Mouse (Mus musculus) ES-E14 (cell line): ENCODE data around the gene Olfr640. TPM values are rescaled to one million over a fixed set of nuclear protein-coding genes. Genes with fewer than 3 reads are reported as not detected.

ENCODE experiments used
- DNase-seq: peaks from one replicate; pipeline ENCODE4 v3.0.0-alpha.2; 2013; ENCODE audit warnings: low read depth, low spot score
- H3K27ac ChIP-seq: 2 replicates; pipeline ENCODE4 v1.5.1; 2012; ENCODE audit warnings: low read depth, mild to moderate bottlenecking, low read length, moderate library complexity, mixed read lengths; ENCODE audit not compliant: poor library complexity, insufficient read depth, severe bottlenecking
- H3K36me3 ChIP-seq: 2 replicates; pipeline ENCODE4 v1.6.1; 2012; ENCODE audit warnings: mild to moderate bottlenecking, low read length, moderate library complexity, mixed read lengths; ENCODE audit not compliant: control insufficient read depth, poor library complexity, insufficient read depth, severe bottlenecking
- H3K4me1 ChIP-seq, 2 experiments: fragments of 150-350 bp in 1 of 2; sonication (generic) in 1 of 2; 2 replicates each; pipeline ENCODE4 v1.6.1; 2012; ENCODE audit warnings: low read length in 2 of 2, mild to moderate bottlenecking in 1 of 2, mixed read lengths in 1 of 2; ENCODE audit not compliant: control insufficient read depth in 2 of 2, insufficient read depth in 2 of 2, poor library complexity in 1 of 2
- H3K4me3 ChIP-seq, 2 experiments: fragments of 150-350 bp in 1 of 2; sonication (generic) in 1 of 2; 2 replicates each; pipeline ENCODE4 v1.5.1; 2012; ENCODE audit warnings: low read length in 2 of 2, low read depth in 1 of 2, mild to moderate bottlenecking in 1 of 2, mixed read lengths in 1 of 2; ENCODE audit not compliant: insufficient read depth in 1 of 2, poor library complexity in 1 of 2, severe bottlenecking in 1 of 2
- H3K9ac ChIP-seq: 2 replicates; pipeline ENCODE4 v1.6.1; 2012; ENCODE audit warnings: low read depth, mild to moderate bottlenecking, low read length, mixed read lengths; ENCODE audit not compliant: poor library complexity, insufficient read depth, severe bottlenecking
- H3K9me3 ChIP-seq: fragments of 150-350 bp; sonication (generic); 2 replicates; pipeline ENCODE4 v1.6.1; 2012; ENCODE audit warnings: low read depth, mild to moderate bottlenecking, low read length; ENCODE audit not compliant: control insufficient read depth, insufficient read depth
- CHD2 ChIP-seq: IDR thresholded peaks from 2 replicates; pipeline ENCODE4 v1.6.1; 2014; ENCODE audit warnings: mild to moderate bottlenecking, low read depth, low read length, inconsistent platforms
- HCFC1 ChIP-seq: IDR thresholded peaks from 2 replicates; pipeline ENCODE4 v1.6.1; 2012; ENCODE audit warnings: low read length, inconsistent platforms, borderline replicate concordance; ENCODE audit not compliant: insufficient read depth
- MAFK ChIP-seq: IDR thresholded peaks from 2 replicates; pipeline ENCODE4 v1.6.1; 2014; ENCODE audit warnings: mild to moderate bottlenecking, low read depth, low read length, inconsistent platforms; ENCODE audit not compliant: insufficient read depth
- ZC3H11A ChIP-seq: IDR thresholded peaks from 2 replicates; pipeline ENCODE4 v1.6.1; 2012; ENCODE audit warnings: low read depth, mild to moderate bottlenecking, inconsistent platforms, low read length, borderline replicate concordance
- ZNF384 ChIP-seq: IDR thresholded peaks from 2 replicates; pipeline ENCODE4 v1.6.1; 2012; ENCODE audit warnings: low read depth, low read length, inconsistent platforms
- in situ Hi-C, 2 experiments: fragments of 600-800 bp; cut with MboI; formaldehyde crosslinking; loops; one replicate each; pipeline ENCODE4 v1.15.1; 2025; ENCODE audit warnings: low sequenced_read_pairs in 2 of 2, inconsistent platforms in 1 of 2; ENCODE audit not compliant: unreplicated experiment in 2 of 2
- total RNA-seq: library from RNA; depleted of rRNA; stranded (reverse); fragments of 300-350 nt; gene quantifications from 2 replicates; pipeline ENCODE4 v1.2.3, GENCODE M21; 2012; rRNA removed

Gene Olfr640
- total RNA-seq = not detected in 2 replicates

DNA sequence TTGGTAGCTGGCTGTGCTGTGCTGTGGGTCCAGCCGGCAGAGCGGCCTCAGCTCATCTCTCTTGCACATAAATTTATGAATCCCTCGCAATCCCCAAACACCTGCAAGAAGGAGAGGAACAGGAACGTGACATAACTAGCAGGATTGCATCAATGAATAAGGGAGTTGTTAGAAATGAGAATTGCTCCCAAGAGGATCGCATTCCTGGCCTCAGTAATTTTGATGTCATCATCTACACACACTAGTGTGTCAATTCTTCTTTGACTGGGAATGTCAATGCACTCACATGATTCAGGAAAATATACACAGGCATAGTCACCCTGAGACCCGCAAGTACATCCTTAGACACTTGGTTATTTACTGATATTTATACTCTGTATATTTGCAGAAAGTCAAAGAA lies at the start of gene Olfr640:
Olfr640 (minus strand) TSS at position 101 of the 400 bp plus-strand sequence.
- no peak within 1 kb of the TSS for H3K4me3 ChIP-seq
- no peak for DNase-seq
- H3K9ac ChIP-seq = no peak within 1 kb of the TSS
- no peak for TF ChIP-seq MAFK
- no peak for TF ChIP-seq HCFC1
- no peak for TF ChIP-seq ZNF384
- no peak for TF ChIP-seq CHD2
- no peak for TF ChIP-seq ZC3H11A
- H3K36me3 ChIP-seq = no peaks in the 10 kb centered on the region
- no peaks in the 10 kb centered on the region for H3K9me3 ChIP-seq
- H3K27ac ChIP-seq = no peak within 1 kb of the TSS
- no peaks in the 10 kb centered on the region for H3K4me1 ChIP-seq
- in situ Hi-C loops = no loop called here

DNA sequence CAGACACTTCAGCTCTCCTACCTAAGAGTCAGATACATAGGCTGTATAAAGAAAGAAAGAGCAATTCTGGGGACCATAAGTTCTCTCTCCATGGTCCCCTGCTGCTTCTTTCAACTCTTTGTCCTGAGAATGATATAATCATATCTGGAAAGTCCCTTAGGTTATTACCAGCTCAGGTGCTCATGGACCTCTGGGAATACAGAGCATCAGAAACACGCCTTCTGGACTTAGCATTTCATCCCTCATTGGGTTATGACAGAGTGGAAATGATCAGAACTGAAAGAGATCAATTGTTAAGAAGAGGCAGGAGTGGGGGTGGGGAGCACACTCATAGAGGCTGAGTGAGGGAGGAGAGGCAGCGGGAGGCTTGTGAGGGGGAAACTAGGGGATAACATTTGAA lies 46.4 kb upstream of the Olfr640 start, which contains the start of gene Olfr644:
Olfr644 (minus strand) TSS at position 101 of the 400 bp plus-strand sequence.
- no peaks in the 10 kb centered on the region for H3K4me1 ChIP-seq
- TF ChIP-seq ZNF384 (no peak), ZC3H11A (no peak), HCFC1 (no peak), CHD2 (no peak), MAFK (no peak)
- no peaks in the 10 kb centered on the region for H3K9me3 ChIP-seq
- DNase-seq = no peak
- H3K36me3 ChIP-seq = no peaks in the 10 kb centered on the region
- in situ Hi-C loops = no loop called here
- no peak within 1 kb of the TSS for H3K9ac ChIP-seq
- H3K4me3 ChIP-seq = no peak within 1 kb of the TSS
- no peak within 1 kb of the TSS for H3K27ac ChIP-seq

DNA sequence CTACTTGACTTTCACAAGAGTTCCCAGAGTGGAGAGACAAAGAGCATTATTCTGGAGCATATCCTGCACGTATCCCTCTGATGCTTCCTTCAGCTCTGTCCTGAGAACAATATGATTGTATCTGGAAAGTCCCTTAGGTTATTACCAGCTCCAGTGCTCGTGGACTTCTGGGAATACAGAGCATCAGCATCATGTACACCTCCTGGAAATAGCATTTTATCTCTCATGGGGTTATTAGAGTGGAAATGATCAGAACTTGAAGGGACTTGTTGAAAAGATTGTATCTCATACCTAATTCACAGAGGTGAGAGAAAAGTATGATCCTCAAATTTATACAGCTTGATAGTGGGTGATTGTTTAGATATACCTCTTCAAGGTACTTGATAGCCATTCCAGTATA lies 36.0 kb upstream of the Olfr640 start, which contains the start of gene 4930516K23Rik:
4930516K23Rik (minus strand) TSS at position 101 of the 400 bp plus-strand sequence.
- Histone ChIP-seq H3K36me3 (no peaks in the 10 kb centered on the region), H3K4me1 (no peaks in the 10 kb centered on the region), H3K27ac (no peak within 1 kb of the TSS), H3K9me3 (no peaks in the 10 kb centered on the region), H3K4me3 (no peak within 1 kb of the TSS), H3K9ac (no peak within 1 kb of the TSS)
- TF ChIP-seq ZNF384 (no peak), MAFK (no peak), HCFC1 (no peak), CHD2 (no peak), ZC3H11A (no peak)
- DNase-seq = no peak
- in situ Hi-C loops = no loop called here

DNA sequence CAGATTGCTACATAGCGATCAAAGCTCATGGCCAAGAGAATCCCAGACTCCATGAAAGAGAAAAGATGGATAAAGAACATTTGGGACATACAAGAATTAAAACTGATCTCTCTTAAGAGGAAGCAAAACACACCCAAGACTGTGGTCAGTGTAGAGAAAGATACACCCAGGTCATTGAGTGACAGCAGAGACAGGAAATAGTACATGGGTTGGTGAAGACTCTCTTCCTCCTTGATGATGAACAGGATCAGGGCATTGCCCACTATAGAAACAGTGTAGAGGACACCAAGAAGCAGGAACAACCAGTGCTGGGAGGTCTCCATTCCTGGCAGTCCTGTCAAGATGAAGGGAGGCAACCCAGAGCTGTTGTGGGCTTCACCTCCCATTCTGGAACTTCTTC lies 33.8 kb upstream of the Olfr640 start:
- TF ChIP-seq MAFK (no peak), HCFC1 (no peak), ZNF384 (no peak), CHD2 (no peak), ZC3H11A (no peak)
- in situ Hi-C loops = no loop called here

DNA sequence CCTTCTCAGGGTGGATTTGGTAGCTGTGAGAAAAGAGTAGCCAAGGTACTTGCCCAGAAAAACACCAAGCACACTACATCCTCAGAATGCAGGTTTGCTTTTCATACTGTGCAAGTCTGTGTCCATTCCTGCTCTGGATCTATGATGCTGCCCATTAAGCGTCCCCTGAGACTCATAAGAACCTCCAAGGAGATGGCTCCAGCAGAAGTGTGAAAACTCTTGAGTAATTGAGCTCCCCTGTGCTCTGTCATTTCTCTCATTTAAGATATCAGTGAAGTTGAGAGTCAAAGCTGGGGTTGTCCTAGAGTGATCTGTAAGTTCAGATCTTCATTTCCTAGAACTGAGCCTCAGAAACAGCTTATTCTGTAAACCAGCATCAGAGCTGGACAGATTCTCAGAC lies 27.2 kb upstream of the Olfr640 start, which contains the start of gene Olfr642:
Olfr642 (minus strand) TSS at position 101 of the 400 bp plus-strand sequence.
- DNase-seq = no peak
- Histone ChIP-seq H3K9ac (no peak within 1 kb of the TSS), H3K9me3 (no peaks in the 10 kb centered on the region), H3K4me1 (no peaks in the 10 kb centered on the region), H3K4me3 (no peak within 1 kb of the TSS), H3K27ac (no peak within 1 kb of the TSS), H3K36me3 (no peaks in the 10 kb centered on the region)
- in situ Hi-C loops = no loop called here
- no peak for TF ChIP-seq MAFK
- TF ChIP-seq CHD2 = no peak
- no peak for TF ChIP-seq ZC3H11A
- no peak for TF ChIP-seq HCFC1
- no peak for TF ChIP-seq ZNF384

More for the DNA sequence above, 33.8 kb upstream of the Olfr640 start:
- Histone ChIP-seq H3K36me3 (no peaks in the 10 kb centered on the region), H3K27ac (no peak overlapping the region), H3K9ac (no peak overlapping the region), H3K4me1 (no peaks in the 10 kb centered on the region), H3K9me3 (no peaks in the 10 kb centered on the region), H3K4me3 (no peak overlapping the region)
- no peak for DNase-seq
